ENCODE assay signal across 10 mouse cellular contexts in the genomic region with DNA sequence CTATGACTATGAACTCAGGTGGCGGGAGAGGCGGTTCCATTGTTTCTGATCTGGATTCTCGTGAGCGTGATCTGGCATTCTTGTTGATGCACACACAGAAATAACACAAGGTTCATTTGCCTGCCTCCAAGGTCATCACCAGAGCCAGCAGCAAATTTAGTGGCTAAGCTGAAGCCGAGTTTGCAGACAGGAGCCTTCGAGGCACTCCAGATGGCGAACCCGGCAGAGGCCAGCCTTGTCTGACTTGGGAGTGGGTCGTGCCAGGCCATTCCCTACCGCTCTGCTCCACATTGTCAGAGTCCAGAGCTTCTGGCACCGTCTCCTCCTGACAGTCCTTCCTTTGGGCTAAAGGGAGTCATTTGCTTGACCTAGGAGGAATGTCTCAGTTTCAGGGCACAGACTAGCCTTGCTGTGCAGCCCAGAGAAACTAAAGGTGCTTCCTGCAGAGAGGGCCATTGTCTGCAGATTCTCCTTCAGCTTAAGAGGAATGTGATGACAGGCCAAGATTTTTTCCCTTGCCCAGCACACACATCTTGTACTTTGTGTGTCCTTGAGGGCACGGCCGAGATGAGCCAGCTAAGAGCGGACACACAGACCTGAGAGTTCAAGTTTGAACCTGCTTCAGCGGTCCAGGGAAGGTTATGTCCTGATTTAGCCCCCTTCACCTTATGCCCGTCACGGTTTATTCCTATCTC. TPM values are rescaled to one million over a fixed set of nuclear protein-coding genes. Genes with fewer than 3 reads are reported as not detected.
DNase-seq lines count a peak whose midpoint lies in the region; ATAC-seq lines count a peak whose summit lies in the region.
"Had no signal": no experiment of that assay in that cellular context is flagged by ENCODE, and none has a peak within 500 bp of the region (broad histone marks: within the 10 kb centered on the region; RNA-seq: fewer than 3 reads in every experiment).

No protein-coding gene starts in this region.

- peak; percentile 33 for DNase-seq in kidney, adult 18-20 months
- DNase-seq in adrenal gland, postnatal 25 days = peak; percentile 22
- no peak for DNase-seq in urinary bladder, postnatal 25 days (ENCODE audit: low spot score)
- no peak for DNase-seq in left cerebral cortex, adult 9 months (ENCODE audit: low spot score in 2 of 2)

- no peak overlapping the region for H3K4me3 ChIP-seq in kidney, embryonic 16.5 days (ENCODE audit: low read length)
- no peak overlapping the region for H3K4me3 ChIP-seq in heart, embryonic 12.5 days
- no peak overlapping the region for H3K4me3 ChIP-seq in midbrain, embryonic 13.5 days (replicated peaks)

- no peak overlapping the region for H3K4me2 ChIP-seq in kidney, embryonic 16.5 days (replicated peaks; ENCODE audit: low read depth, low read length)
- peak overlapping the region; percentile 57 for H3K4me2 ChIP-seq in heart, embryonic 12.5 days
- H3K4me2 ChIP-seq in midbrain, embryonic 13.5 days (replicated peaks) = no peak overlapping the region

- 65% methylated on average over 17 of the region's 17 CpGs for WGBS in kidney, embryonic 16.5 days
- 31% methylated on average over 17 of the region's 17 CpGs for WGBS in heart, embryonic 12.5 days
- 47% methylated on average over 17 of the region's 17 CpGs for WGBS in midbrain, embryonic 13.5 days

- no peaks in the 10 kb centered on the region for H3K9me3 ChIP-seq in kidney, embryonic 16.5 days (ENCODE audit: low read length)
- no peaks in the 10 kb centered on the region for H3K9me3 ChIP-seq in heart, embryonic 12.5 days (replicated peaks)
- no peaks in the 10 kb centered on the region for H3K9me3 ChIP-seq in midbrain, embryonic 13.5 days

- H3K4me1 ChIP-seq in kidney, embryonic 16.5 days (ENCODE audit: insufficient read depth, low read length) = no peaks in the 10 kb centered on the region
- peaks cover 11% of the 10 kb centered on the region for H3K4me1 ChIP-seq in heart, embryonic 12.5 days (replicated peaks)
- peaks cover 29% of the 10 kb centered on the region for H3K4me1 ChIP-seq in midbrain, embryonic 13.5 days (replicated peaks)

- H3K27ac ChIP-seq in kidney, embryonic 16.5 days (ENCODE audit: low read length) = no peak overlapping the region
- no peak overlapping the region for H3K27ac ChIP-seq in heart, embryonic 12.5 days (ENCODE audit: poor library complexity, severe bottlenecking)
- H3K27ac ChIP-seq in midbrain, embryonic 13.5 days = peak overlapping the region; percentile 35; the same call in 1 of the 2 replicates

- H3K36me3 ChIP-seq in kidney, embryonic 16.5 days (ENCODE audit: insufficient read depth, low read length) = no peaks in the 10 kb centered on the region
- no peaks in the 10 kb centered on the region for H3K36me3 ChIP-seq in heart, embryonic 12.5 days
- H3K36me3 ChIP-seq in midbrain, embryonic 13.5 days = no peaks in the 10 kb centered on the region

- no peak for ATAC-seq in kidney, embryonic 16.5 days (ENCODE audit: low FRiP score, low TSS enrichment)
- ATAC-seq in heart, embryonic 12.5 days (ENCODE audit: insufficient number of reproducible peaks, low FRiP score) = no peak
- 0 out of 2 replicates have a peak, but pooled peaks have one; percentile 27 for ATAC-seq in midbrain, embryonic 13.5 days
- ATAC-seq in erythroid progenitor cell, adult 5-6 weeks (replicated peaks; ENCODE audit: low FRiP score, poor library complexity, severe bottlenecking) = no peak

- peaks cover 5% of the 10 kb centered on the region; the same call in 1 of the 2 replicates for H3K27me3 ChIP-seq in kidney, embryonic 16.5 days (ENCODE audit: insufficient read depth, low read length)
- H3K27me3 ChIP-seq in heart, embryonic 12.5 days (replicated peaks) = 0 out of 2 replicates have a peak, but pooled peaks cover 5% of the 10 kb centered on the region
- H3K27me3 ChIP-seq in midbrain, embryonic 13.5 days = no peaks in the 10 kb centered on the region
- H3K27me3 ChIP-seq: CH12.LX had no signal

- no peak overlapping the region for H3K9ac ChIP-seq in kidney, embryonic 16.5 days (replicated peaks; ENCODE audit: low read length)
- H3K9ac ChIP-seq in heart, embryonic 12.5 days = no peak overlapping the region
- no peak overlapping the region for H3K9ac ChIP-seq in midbrain, embryonic 13.5 days (replicated peaks)

RNA-seq across cellular contexts. Expression of a gene that starts 20.2 kb away (rescaled TPM):
- 14.1 and 14.6 TPM in 2 replicates for polyA plus RNA-seq in kidney, embryonic 16.5 days (2015; fragmentation: Nextera tagmentation; extraction: Ambion mirVana)
- total RNA-seq in adrenal gland, postnatal 25 days (2021) = 4.7 and 4.9 TPM in 2 replicates
- 1.1 and 1.7 TPM in 2 replicates for polyA plus RNA-seq in heart, embryonic 12.5 days (2016; fragmentation: Nextera tagmentation; extraction: Ambion mirVana)
- polyA plus RNA-seq in midbrain, embryonic 13.5 days (2015; fragmentation: Nextera tagmentation; extraction: Ambion mirVana) = 3.3 and 3.8 TPM in 2 replicates
- total RNA-seq in erythroid progenitor cell, adult 5-6 weeks (2015; ENCODE audit: low replicate concordance) = not detected in 2 replicates
- not detected in 2 replicates for total RNA-seq in erythroid progenitor cell, adult 5-6 weeks (2017; ENCODE audit: low replicate concordance)
- total RNA-seq: CH12.LX had no signal
- polyA plus RNA-seq: liver, adult 2 months had no signal

RNA-seq across cellular contexts. Expression of a gene that starts 59.5 kb away (rescaled TPM):
- polyA plus RNA-seq in kidney, embryonic 16.5 days (2015; fragmentation: Nextera tagmentation; extraction: Ambion mirVana) = 101 and 103 TPM in 2 replicates
- 91.6 and 105 TPM in 2 replicates for total RNA-seq in adrenal gland, postnatal 25 days (2021)
- polyA plus RNA-seq in heart, embryonic 12.5 days (2016; fragmentation: Nextera tagmentation; extraction: Ambion mirVana) = 48.0 and 48.7 TPM in 2 replicates
- polyA plus RNA-seq in midbrain, embryonic 13.5 days (2015; fragmentation: Nextera tagmentation; extraction: Ambion mirVana) = 97.1 and 103 TPM in 2 replicates
- total RNA-seq in erythroid progenitor cell, adult 5-6 weeks (2015; ENCODE audit: low replicate concordance) = 23.8 and 54.9 TPM in 2 replicates
- 8.9 and 14.9 TPM in 2 replicates for total RNA-seq in erythroid progenitor cell, adult 5-6 weeks (2017; ENCODE audit: low replicate concordance)

Comparison
In these comparisons a context has a peak if more than half of its experiments do, and no peak if none do; other contexts are left out.
1. DNase-seq: peak in kidney, adult 18-20 months (single experiment) and adrenal gland, postnatal 25 days (single experiment); none in urinary bladder, postnatal 25 days (single experiment) and left cerebral cortex, adult 9 months (0 of 2).